Mouse (Mus musculus) forebrain, embryonic 16.5 days (tissue): Measurements from ENCODE around the gene Clptm1. TPM values are rescaled to one million over a fixed set of nuclear protein-coding genes. Genes with fewer than 3 reads are reported as not detected.
A peak's percentile ranks its signal among the peaks of the same experiment; 100 is the strongest.

ENCODE experiments used
- ATAC-seq: fragments of 200-750 bp; cut with Nextera tagmentation; 2 replicates; pipeline ENCODE4 v1.8.0; 2017; ENCODE audit warnings: mild to moderate bottlenecking, moderate library complexity
- H3K27ac ChIP-seq: fragments of 300-500 bp; sonication (generic); 2 replicates; pipeline ENCODE4 v1.5.1; 2014; ENCODE audit warnings: low read length, control low read depth
- H3K27me3 ChIP-seq: fragments of 300-500 bp; sonication (generic); replicated peaks from 2 replicates; pipeline ENCODE4 v1.6.1; 2014; ENCODE audit warnings: low read length; ENCODE audit not compliant: control insufficient read depth, insufficient read depth
- H3K36me3 ChIP-seq: fragments of 300-500 bp; sonication (generic); 2 replicates; pipeline ENCODE4 v1.6.1; 2014; ENCODE audit not compliant: control insufficient read depth, insufficient read depth
- H3K4me1 ChIP-seq: fragments of 300-500 bp; sonication (generic); replicated peaks from 2 replicates; pipeline ENCODE4 v1.6.1; 2014; ENCODE audit warnings: low read length; ENCODE audit not compliant: control insufficient read depth, insufficient read depth
- H3K4me2 ChIP-seq: fragments of 300-500 bp; sonication (generic); 2 replicates; pipeline ENCODE4 v1.6.1; 2014; ENCODE audit warnings: mild to moderate bottlenecking, low read length, control low read depth
- H3K4me3 ChIP-seq: fragments of 300-500 bp; sonication (generic); replicated peaks from 2 replicates; pipeline ENCODE4 v1.5.1; 2014; ENCODE audit warnings: mild to moderate bottlenecking, low read length, control low read depth
- H3K9ac ChIP-seq: fragments of 300-500 bp; sonication (generic); replicated peaks from 2 replicates; pipeline ENCODE4 v1.6.1; 2014; ENCODE audit warnings: low read depth, low read length, control low read depth
- H3K9me3 ChIP-seq: fragments of 300-500 bp; sonication (generic); 2 replicates; pipeline ENCODE4 v1.6.1; 2016; ENCODE audit warnings: low read length; ENCODE audit not compliant: control insufficient read depth
- WGBS: fragments of 180-500 bp; shearing (Covaris S2); extraction: QIAGEN DNeasy Blood & Tissue Kit; methylation state at CpG from one replicate; pipeline ENCODE4 v1.1.7; 2014; 5-methylcytosine and 5-hydroxymethylcytosine counted together
- polyA plus RNA-seq: library from polyadenylated mRNA; unstranded; fragments of >200 nt; fragmentation: Nextera tagmentation; extraction: Ambion mirVana; gene quantifications from 2 replicates; pipeline ENCODE4 v1.2.1, GENCODE M21; 2015

The Clptm1 gene
- polyA plus RNA-seq = 91.2 and 92.5 TPM in 2 replicates

- Histone ChIP-seq H3K27ac (peak within 1 kb of the TSS; percentile 97), H3K9ac (peak within 1 kb of the TSS; percentile 95), H3K36me3 (0 out of 2 replicates have a peak, but pooled peaks cover 2% of the 10 kb centered on the region), H3K9me3 (no peaks in the 10 kb centered on the region), H3K4me2 (peak within 1 kb of the TSS; percentile 91), H3K4me3 (peak within 1 kb of the TSS; percentile 95), H3K27me3 (no peaks in the 10 kb centered on the region), H3K4me1 (peaks cover 31% of the 10 kb centered on the region)
- whole genome bisulfite sequencing = under 1% methylated on average over 60 of the region's 63 CpGs
- peak; percentile 86 for ATAC-seq
These were observed at the start of gene Clptm1 for GRCm38 (mm10) chr7:19664955-19665841. Gene Clptm1 (minus strand): TSS chr7:19665033.

GRCm38 (mm10) chr7:19713598-19713997 is 48.8 kb upstream of the Clptm1 start:
- no peak overlapping the region for H3K4me2 ChIP-seq
- peaks cover 8% of the 10 kb centered on the region; the same call in 1 of the 2 replicates for H3K36me3 ChIP-seq
- no peak overlapping the region for H3K27ac ChIP-seq
- no peaks in the 10 kb centered on the region for H3K27me3 ChIP-seq
- H3K4me3 ChIP-seq = no peak overlapping the region
- 87% methylated on average over 9 of the region's 9 CpGs for WGBS
- H3K9ac ChIP-seq = no peak overlapping the region
- no peak for ATAC-seq
- H3K9me3 ChIP-seq = no peaks in the 10 kb centered on the region
- H3K4me1 ChIP-seq = peaks cover 17% of the 10 kb centered on the region

- Histone ChIP-seq H3K4me1 (peaks cover 17% of the 10 kb centered on the region), H3K4me2 (no peak overlapping the region), H3K27ac (no peak overlapping the region), H3K9ac (no peak overlapping the region), H3K36me3 (peaks cover 8% of the 10 kb centered on the region; the same call in 1 of the 2 replicates), H3K9me3 (no peaks in the 10 kb centered on the region), H3K27me3 (no peaks in the 10 kb centered on the region), H3K4me3 (no peak overlapping the region)
- no peak for ATAC-seq
- 57% methylated on average over 4 of the region's 4 CpGs for WGBS
These were observed 48.4 kb upstream of the Clptm1 start for GRCm38 (mm10) chr7:19713196-19713595.

GRCm38 (mm10) chr7:19712414-19712813 is 47.6 kb upstream of the Clptm1 start:
- Histone ChIP-seq H3K9ac (no peak overlapping the region), H3K9me3 (no peaks in the 10 kb centered on the region), H3K27ac (no peak overlapping the region), H3K36me3 (peaks cover 11% of the 10 kb centered on the region; the same call in 1 of the 2 replicates), H3K27me3 (no peaks in the 10 kb centered on the region), H3K4me1 (peaks cover 17% of the 10 kb centered on the region), H3K4me2 (no peak overlapping the region), H3K4me3 (no peak overlapping the region)
- ATAC-seq = no peak
- WGBS = 72% methylated on average over 4 of the region's 4 CpGs

- H3K4me3 ChIP-seq = no peak overlapping the region
- no peak overlapping the region for H3K27ac ChIP-seq
- H3K27me3 ChIP-seq = no peaks in the 10 kb centered on the region
- no peak overlapping the region for H3K4me2 ChIP-seq
- peaks cover 14% of the 10 kb centered on the region; the same call in 1 of the 2 replicates for H3K36me3 ChIP-seq
- 94% methylated on average over 10 of the region's 10 CpGs for WGBS
- ATAC-seq = no peak
- H3K4me1 ChIP-seq = peaks cover 9% of the 10 kb centered on the region
- no peaks in the 10 kb centered on the region for H3K9me3 ChIP-seq
- H3K9ac ChIP-seq = no peak overlapping the region
These were observed 45.8 kb upstream of the Clptm1 start for GRCm38 (mm10) chr7:19710650-19711049.

GRCm38 (mm10) chr7:19705271-19705670 is 40.4 kb upstream of the Clptm1 start:
- no peak for ATAC-seq
- Histone ChIP-seq H3K9me3 (no peaks in the 10 kb centered on the region), H3K4me1 (no peaks in the 10 kb centered on the region), H3K27me3 (no peaks in the 10 kb centered on the region), H3K4me2 (no peak overlapping the region), H3K27ac (no peak overlapping the region), H3K9ac (no peak overlapping the region), H3K4me3 (no peak overlapping the region), H3K36me3 (peaks cover 12% of the 10 kb centered on the region; the same call in 1 of the 2 replicates)
- WGBS = 96% methylated on average over 7 of the region's 7 CpGs

- Histone ChIP-seq H3K9me3 (no peaks in the 10 kb centered on the region), H3K4me1 (peaks cover 1% of the 10 kb centered on the region), H3K36me3 (peaks cover 12% of the 10 kb centered on the region; the same call in 1 of the 2 replicates), H3K27ac (no peak overlapping the region), H3K27me3 (no peaks in the 10 kb centered on the region), H3K4me3 (no peak overlapping the region), H3K4me2 (no peak overlapping the region), H3K9ac (no peak overlapping the region)
- no peak for ATAC-seq
- WGBS = 95% methylated on average over 4 of the region's 4 CpGs
These were observed 39.6 kb upstream of the Clptm1 start for GRCm38 (mm10) chr7:19704475-19704874.

- H3K27ac ChIP-seq = no peak overlapping the region
- H3K9me3 ChIP-seq = no peaks in the 10 kb centered on the region
- H3K4me2 ChIP-seq = no peak overlapping the region
- 94% methylated on average over 16 of the region's 16 CpGs for WGBS
- no peak for ATAC-seq
- H3K4me3 ChIP-seq = no peak overlapping the region
- H3K4me1 ChIP-seq = peaks cover 13% of the 10 kb centered on the region
- no peak overlapping the region for H3K9ac ChIP-seq
- no peaks in the 10 kb centered on the region for H3K27me3 ChIP-seq
- H3K36me3 ChIP-seq = peaks cover 5% of the 10 kb centered on the region; the same call in 1 of the 2 replicates
These were observed 38.2 kb upstream of the Clptm1 start for GRCm38 (mm10) chr7:19702859-19703555.
